Mouse (Mus musculus): ENCODE measurements at regions not wholly inside any gene's neighbourhood (a gene's known extent, or its start where the extent isn't known, plus 50 kb on each side); places are given as distances from the start of the nearest gene placed in this dataset.

DNA sequence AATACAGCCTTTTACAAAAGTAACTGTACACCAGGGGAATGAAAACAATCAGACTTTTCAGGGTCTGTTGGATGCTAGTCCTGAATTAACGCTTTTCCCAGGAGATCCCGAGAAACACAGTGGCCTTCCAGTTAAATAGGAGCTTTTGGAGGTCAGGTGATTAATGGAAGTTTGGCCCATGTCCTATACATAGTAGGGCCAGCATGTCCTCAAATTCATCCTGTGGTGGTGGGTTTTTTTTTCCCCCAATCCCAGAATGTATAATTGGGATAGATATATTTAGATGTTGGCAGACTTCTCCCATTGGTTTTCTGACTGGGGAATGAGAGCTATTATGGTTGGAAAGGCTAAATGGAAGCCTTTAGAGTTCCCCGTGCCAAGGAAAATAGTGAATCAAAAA lies 77.6 kb downstream of the Cd200 start:
- no peak for DNase-seq (ENCODE audit: low spot score in 2 of 2)

DNA sequence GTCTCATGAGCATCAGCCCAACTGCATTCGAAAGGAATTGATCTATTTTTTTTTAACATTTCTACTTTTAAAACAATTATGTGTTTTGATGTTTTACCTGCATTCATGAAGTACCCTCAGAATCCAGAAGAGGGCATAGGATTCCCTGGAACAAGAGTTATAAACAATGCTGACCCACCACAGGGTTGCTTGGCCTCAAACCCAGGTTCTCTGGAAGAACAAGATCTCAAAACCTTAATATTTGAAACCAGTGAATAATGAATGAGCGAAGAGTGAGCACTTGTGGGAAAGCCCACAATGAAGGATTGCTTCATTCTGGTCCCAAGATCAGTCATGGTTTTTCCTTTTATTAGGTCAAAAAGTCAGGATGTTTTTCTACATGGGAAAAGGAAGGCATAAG lies 78.6 kb downstream of the Cd200 start:
- peak in 1 of 2 experiments; percentile 26 for DNase-seq (ENCODE audit: low spot score in 2 of 2)

DNA sequence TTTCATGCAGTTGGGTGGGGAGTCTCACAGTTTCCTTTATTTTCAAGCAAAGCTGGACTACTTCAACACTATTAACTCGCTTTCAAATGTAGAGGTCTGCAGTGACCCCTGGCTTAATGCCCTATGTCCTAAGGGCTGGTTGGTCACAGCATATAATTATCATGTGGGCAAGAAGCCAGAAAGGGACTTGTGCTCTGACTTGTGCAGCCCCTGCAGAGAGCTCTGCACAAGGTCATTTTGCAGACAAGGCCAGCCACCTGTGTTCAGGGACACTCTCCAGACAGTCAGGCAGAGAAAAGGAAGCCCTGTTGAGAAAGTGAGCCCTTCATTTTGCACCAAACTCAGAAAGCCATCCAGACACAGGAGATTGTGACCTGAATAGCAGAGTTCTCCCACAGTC lies 79.1 kb downstream of the Cd200 start:
- peak in 1 of 2 experiments; percentile 17 for DNase-seq (ENCODE audit: low spot score in 2 of 2)

DNA sequence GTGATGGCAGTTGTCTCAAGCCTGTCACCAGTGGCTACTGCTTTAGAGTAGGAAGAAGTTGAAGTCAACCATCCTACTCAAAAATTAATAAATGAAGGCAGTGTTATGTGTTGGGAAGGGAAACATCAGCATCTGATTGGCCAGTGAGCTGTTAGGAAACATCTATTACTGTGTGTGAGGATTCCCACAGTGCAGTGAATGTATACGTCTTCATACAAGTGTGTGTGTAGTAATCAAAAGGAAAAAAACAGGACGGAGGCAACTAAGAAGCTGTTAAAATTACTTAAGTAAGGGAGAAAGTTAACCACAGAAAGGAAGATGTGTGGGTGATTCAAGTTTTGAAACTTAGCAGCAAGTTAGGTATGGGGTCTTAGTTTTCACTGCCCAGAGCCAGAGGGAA lies 81.8 kb downstream of the Cd200 start:
- no peak for DNase-seq (ENCODE audit: low spot score in 2 of 2)

DNA sequence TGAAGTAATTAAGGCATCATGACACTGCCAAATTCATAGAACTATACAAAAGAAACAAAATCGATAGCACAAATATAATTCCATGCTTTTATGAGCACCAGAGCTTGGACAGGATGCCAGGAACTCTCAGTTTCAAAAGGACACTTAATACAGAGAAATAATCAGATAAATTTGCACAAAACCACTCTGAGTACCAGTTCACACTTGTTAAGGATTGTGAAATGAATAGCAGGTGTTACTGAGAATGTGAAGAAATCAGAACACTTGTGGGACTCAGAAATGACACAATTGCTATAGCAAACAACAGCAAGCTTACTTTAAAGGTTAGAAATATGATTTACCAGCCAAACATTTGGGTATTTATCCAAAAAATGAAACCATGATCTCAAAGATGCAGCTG lies 87.4 kb downstream of the Btla start:
- no peak for DNase-seq (ENCODE audit: low spot score in 2 of 2)
